Mouse (Mus musculus) kidney, postnatal 25 days (tissue): Measurements from ENCODE around the gene Reep6.

ENCODE experiments used
- DNase-seq, 2 experiments: peaks; one replicate each; pipeline ENCODE4 v3.0.0; 2021; ENCODE audit warnings: mixed read lengths in 2 of 2

Reep6 gene

GRCm38 (mm10) chr10:80301256-80302081 is 28.3 kb upstream of the Reep6 start:
- no peak for DNase-seq

- DNase-seq: no peak
Observed at GRCm38 (mm10) chr10:80302082-80302355, 27.7 kb upstream of the Reep6 start.

- DNase-seq: peak; percentile 77 to 84
Observed at GRCm38 (mm10) chr10:80302471-80302881, 27.3 kb upstream of the Reep6 start.

- no peak for DNase-seq
Observed at GRCm38 (mm10) chr10:80304458-80304857, 25.3 kb upstream of the Reep6 start.

DNA sequence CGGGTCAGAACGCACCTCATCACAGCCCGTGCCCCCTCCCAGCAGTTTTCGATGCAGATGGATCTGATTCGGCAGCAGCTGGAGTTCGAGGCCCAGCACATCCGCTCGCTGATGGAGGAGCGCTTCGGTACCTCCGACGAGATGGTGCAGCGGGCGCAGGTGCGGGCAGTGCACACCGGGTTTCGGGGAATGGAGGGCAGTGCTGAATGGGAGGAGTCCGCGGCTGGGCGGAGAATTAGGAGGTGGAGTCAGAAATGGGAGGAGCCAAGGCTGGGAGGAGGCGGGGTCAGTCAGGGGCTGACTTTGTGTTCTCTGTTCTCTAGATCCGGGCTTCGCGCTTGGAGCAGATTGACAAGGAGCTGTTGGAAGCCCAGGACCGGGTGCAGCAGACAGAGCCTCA is 24.9 kb upstream of the Reep6 start:
- peak in 1 of 2 experiments; percentile 56 for DNase-seq

- DNase-seq: no peak
Observed at GRCm38 (mm10) chr10:80311560-80311959, 18.2 kb upstream of the Reep6 start.

DNA sequence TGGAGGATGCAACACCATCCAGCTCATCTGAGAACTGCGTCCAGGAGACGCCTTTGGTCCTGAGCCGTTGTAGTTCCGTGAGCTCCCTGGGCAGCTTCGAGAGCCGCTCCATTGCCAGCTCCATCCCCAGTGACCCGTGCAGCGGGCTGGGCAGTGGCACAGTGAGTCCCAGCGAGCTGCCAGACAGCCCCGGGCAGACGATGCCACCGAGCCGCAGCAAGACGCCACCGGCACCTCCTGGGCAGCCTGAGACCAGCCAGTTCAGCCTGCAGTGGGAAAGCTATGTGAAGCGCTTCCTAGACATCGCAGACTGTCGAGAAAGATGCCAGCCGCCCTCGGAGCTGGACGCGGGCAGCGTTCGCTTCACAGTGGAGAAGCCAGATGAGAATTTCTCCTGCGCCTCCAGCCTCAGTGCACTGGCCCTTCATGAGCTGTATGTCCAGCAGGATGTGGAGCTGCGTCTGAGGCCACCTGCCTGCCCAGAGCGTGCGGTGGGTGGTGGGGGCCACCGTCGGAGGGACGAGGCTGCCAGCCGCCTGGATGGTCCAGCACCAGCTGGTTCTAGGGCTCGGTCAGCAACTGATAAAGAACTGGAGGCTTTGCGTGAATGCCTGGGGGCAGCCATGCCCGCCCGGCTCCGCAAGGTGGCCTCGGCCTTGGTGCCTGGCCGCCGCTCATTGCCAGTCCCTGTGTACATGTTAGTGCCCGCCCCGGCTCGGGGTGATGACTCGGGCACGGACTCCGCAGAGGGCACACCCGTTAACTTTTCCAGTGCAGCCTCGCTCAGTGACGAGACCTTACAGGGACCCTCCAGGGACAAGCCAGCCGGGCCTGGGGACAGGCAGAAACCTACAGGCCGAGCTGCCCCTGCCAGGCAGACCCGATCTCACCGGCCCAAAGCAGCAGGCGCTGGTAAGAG is 16.9 kb upstream of the Reep6 start:
- DNase-seq: no peak

GRCm38 (mm10) chr10:80313627-80314201 is 16.0 kb upstream of the Reep6 start:
- no peak for DNase-seq

DNA sequence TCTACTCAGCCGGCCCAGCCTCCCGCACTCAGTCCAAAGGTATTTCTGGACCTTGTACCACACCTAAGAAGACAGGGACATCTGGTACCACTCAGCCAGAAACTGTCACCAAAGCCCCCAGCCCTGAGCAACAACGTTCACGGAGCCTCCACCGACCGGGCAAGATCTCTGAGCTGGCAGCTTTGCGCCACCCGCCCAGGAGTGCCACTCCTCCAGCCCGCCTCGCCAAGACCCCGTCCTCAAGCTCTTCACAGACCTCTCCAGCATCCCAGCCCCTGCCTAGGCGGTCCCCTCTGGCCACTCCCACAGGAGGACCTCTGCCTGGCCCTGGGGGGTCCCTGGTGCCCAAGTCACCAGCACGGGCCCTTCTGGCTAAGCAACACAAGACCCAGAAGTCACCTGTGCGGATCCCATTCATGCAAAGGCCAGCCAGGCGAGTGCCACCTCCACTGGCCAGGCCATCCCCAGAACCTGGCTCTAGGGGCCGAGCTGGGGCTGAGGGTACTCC is 15.2 kb upstream of the Reep6 start:
- no peak for DNase-seq

DNA sequence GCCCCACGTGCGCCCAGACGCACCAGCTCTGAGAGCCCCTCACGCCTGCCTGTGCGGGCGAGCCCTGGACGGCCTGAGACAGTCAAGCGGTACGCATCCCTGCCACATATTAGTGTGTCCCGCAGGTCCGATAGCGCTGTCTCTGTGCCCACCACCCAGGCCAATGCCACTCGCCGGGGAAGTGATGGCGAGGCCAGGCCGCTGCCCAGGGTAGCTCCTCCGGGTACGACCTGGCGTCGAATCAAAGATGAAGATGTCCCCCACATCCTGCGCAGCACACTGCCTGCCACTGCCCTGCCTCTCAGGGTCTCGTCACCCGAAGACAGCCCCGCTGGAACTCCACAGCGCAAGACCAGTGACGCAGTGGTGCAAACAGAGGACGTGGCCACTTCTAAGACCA is 14.4 kb upstream of the Reep6 start:
- DNase-seq: no peak

- no peak for DNase-seq
Observed at GRCm38 (mm10) chr10:80316359-80316781, 13.4 kb upstream of the Reep6 start.

DNA sequence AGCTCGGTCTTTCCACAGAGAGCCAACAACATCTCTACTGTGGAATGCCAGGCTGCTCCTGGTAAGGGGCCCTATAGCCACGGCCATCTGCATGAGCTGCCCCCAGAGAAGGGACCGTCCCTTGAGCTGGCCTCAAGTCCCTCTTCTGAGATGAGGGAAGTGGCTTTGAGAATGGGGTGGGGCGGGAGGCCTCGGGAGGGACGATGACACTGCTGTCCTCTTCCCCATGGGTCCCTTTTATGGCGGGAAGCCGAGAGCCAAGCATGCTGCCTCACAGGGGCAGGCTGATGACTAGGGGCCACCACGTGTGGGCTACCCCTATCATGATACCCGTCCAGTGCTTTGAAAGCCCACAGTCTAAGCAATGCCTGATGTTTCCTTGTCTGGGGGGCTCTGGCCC is 12.7 kb upstream of the Reep6 start:
- DNase-seq: no peak

GRCm38 (mm10) chr10:80320340-80320760 is 9.4 kb upstream of the Reep6 start, which contains the start of gene 2310011J03Rik:
TSS of gene 2310011J03Rik (minus strand) at chr10:80320537.
- peak; percentile 96 for DNase-seq

- no peak for DNase-seq
Observed at GRCm38 (mm10) chr10:80321014-80321669, 8.6 kb upstream of the Reep6 start.

DNA sequence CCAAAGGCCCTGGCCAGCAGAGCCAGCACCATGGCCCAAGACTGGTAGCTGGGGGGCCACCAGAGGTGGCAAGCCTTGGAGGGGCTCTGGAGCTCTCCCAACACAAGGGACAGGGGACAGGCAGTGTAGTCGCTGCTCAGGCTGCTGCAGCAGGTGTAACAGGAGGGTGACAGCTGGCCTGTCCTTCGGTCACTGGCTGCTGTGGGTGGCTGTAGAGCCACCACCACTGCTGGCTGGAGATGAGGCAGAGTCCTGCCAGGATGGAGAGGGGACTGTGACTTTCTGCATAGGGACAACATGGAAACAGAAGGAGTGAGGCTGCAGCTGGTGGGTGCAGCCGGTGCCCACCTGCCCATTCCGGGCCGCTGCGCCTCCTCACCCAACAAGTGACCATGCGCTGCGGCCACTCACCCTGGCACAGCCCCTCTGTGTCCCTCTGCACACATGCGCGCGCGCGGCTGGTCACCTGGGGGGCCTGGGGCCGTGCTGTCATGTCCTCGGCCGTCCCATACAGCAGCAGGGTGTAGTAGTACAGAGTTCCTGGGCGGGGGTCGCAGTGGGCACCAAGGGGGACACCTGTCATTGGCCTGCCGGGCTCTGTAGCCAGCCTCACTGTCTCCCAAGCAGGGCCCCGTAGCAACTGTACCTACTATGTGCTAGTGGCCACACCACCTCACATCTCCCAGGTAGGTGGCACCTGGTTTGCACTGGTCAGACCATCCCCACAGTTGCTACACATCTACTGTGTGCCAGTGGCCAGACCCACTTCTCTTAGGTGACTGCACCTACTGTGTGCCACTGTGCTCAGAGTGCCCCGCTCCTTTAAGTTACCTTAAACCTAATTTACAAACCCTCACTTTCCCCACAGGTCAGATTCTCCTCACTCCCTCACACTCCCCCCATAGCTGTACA is 7.8 kb upstream of the Reep6 start:
- no peak for DNase-seq

DNA sequence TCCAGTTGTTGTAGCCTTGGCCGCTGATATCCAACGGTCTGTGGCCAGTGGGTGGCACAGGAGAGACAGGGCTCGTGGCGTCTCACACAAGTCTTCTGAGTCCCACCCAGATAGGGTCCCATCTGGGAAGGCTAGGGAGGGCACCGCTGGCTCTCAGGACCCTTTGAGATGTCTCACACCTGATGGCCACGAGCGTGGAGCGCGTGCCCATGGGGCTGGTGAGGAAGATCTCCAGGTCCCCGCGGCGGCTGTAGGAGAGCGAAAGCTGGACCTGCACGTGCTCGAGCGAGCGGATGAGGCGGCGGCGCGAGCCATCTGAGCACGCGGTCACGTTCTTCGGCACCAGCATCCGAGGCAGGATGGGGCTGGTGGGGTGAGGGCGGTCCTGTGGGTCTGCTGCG is 6.9 kb upstream of the Reep6 start:
- peak; percentile 36 to 76 for DNase-seq

DNA sequence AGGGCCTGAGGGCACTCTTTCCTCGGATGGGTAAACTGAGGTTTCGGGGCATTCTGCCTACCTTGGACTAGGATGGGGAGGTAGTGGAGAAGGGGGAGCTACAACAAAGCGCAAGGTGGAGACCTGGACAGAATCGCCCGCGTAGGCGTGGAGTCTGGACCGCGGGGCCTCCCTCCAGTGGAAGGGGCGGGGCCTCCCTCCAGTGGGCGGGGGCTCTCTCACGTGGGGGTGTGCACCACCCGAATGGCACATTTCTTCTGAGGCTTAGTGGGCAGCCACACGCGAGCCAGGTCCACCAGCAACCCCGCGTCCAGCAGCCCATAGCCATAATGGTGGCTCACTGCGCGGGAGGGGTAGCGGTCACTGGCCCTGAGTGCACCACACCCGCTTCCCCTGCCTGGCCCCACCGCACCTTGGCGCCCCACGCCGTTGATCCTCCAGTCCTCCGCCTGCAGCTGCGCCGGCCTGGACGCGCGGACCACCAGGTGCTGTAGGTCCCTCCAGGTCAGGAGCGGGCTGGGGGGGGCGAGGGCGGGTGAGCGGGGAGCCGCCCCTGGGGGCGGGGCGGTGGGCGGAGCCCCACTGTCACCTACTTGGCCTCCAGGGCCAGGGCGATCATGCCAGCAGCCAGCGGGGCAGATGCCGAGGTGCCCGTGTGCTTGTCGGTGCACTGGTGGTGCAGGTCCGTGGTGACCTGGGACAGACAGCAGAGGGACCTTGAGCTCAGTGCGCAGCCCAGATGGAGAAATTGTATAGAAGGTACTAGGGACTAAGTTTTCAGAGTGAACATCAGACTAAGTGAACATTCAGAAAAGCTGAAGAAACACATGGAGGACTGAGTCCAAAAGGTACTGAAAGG is 6.3 kb upstream of the Reep6 start:
- peak; percentile 85 to 92 for DNase-seq

DNA sequence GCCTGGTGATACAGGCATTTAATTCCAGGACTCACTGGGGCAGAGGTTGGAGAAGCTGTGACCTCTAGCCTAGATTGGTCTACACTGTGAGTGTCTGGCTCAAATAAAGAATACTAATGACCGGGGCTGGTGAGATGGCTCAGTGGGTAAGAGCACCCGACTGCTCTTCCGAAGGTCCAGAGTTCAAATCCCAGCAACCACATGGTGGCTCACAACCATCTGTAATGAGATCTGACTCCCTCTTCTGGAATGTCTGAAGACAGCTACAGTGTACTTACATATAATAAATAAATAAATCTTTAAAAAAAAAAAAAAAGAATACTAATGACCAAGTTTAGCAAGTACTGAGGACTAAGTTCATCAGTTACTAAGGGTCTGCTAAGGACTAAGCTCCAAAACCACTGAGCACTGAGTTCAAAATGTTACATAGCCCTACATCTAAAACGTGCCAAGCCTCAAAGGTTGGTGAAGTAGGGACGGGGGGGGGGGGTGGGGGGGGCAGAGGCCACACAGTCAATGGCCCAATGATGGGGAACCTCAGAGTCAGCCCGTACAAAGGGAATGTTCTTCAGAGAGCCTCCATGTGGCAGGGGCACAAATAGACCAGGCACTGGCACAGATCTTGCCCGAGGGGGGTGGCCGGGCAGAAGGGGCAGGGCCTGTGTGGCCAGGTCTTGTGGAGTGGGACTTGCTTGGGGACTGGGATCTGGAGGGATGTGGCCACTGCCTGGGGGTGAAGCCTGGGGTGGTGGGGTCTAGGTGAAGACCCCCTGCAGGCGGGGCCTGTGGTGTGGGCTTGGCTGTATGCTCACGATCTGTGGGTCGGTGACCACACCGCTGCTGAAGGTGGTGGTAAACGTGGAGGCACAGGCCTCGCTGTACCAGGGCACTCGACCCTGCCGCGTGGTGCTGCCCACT is 5.4 kb upstream of the Reep6 start:
- DNase-seq: no peak

DNA sequence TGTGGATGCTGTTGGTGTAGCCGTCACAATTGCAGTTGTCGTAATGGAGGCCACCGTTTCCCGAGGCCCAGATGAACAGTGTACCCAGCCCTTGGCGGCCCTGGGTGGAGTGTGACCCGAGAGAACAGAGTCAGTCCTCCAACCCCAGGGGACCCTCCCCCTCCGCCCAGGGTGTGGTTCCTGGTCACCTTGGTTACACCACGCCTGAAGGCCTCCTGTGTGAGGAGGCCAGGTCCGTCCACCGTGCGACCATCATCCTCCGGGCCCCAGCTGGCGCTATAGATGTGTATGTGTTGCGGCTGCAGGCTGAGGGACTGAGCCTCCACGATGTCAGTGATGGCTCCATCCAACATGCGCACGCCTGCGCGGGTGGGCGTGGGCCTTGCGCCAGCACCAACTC is 4.7 kb upstream of the Reep6 start:
- DNase-seq: no peak

GRCm38 (mm10) chr10:80330084-80330483 is 331 bp downstream of the Reep6 start:
- no peak for DNase-seq
